Mouse (Mus musculus): ENCODE data around the gene Zdhhc22. TPM values are rescaled to one million over a fixed set of nuclear protein-coding genes. Genes with fewer than 3 reads are reported as not detected.

Zdhhc22 gene
- polyA plus RNA-seq, 1 experiment from 2014 or later, result not detected

DNA sequence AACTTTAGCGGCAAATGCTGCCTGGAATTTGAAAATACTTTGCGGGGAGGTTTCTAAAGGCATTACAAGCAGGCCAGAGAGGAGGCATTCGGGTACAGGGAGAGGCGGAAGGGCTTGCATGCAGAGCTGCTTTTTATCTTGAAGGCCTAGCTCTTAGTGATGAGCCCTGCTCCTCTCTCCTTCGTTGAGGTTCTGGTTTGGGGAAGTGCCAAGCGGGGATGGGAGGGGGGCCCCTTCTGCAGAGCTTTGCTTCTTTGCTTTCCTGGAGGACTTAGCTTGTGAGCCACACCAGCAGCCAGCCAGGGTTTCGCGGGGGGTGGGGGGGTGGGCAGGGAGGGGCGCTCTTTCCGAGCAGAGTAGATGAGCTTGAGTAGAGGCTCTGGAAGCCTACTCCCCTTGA is 14.5 kb downstream of the Zdhhc22 start:
- Histone ChIP-seq H3K4me3 (ENCODE audit: low read depth, low read length) (no peak overlapping the region), H3K9ac (ENCODE audit: low read depth, low read length) (no peak overlapping the region), H3K4me2 (no peak overlapping the region), H3K27me3 (ENCODE audit: control insufficient read depth, insufficient read depth, low read length) (peaks cover 17% of the 10 kb centered on the region), H3K36me3 (ENCODE audit: control insufficient read depth, insufficient read depth, low read length) (no peaks in the 10 kb centered on the region), H3K4me1 (ENCODE audit: control insufficient read depth, insufficient read depth, low read length) (peaks cover 23% of the 10 kb centered on the region), H3K27ac (ENCODE audit: low read depth, low read length) (no peak overlapping the region), H3K9me3 (replicated peaks; ENCODE audit: control insufficient read depth, low read length) (no peaks in the 10 kb centered on the region)
- 51% methylated on average over 10 of the region's 10 CpGs for WGBS (ENCODE audit: insufficient replicate concordance)
- no peak for ATAC-seq (replicated peaks; ENCODE audit: insufficient number of reproducible peaks, low FRiP score, low TSS enrichment)

DNA sequence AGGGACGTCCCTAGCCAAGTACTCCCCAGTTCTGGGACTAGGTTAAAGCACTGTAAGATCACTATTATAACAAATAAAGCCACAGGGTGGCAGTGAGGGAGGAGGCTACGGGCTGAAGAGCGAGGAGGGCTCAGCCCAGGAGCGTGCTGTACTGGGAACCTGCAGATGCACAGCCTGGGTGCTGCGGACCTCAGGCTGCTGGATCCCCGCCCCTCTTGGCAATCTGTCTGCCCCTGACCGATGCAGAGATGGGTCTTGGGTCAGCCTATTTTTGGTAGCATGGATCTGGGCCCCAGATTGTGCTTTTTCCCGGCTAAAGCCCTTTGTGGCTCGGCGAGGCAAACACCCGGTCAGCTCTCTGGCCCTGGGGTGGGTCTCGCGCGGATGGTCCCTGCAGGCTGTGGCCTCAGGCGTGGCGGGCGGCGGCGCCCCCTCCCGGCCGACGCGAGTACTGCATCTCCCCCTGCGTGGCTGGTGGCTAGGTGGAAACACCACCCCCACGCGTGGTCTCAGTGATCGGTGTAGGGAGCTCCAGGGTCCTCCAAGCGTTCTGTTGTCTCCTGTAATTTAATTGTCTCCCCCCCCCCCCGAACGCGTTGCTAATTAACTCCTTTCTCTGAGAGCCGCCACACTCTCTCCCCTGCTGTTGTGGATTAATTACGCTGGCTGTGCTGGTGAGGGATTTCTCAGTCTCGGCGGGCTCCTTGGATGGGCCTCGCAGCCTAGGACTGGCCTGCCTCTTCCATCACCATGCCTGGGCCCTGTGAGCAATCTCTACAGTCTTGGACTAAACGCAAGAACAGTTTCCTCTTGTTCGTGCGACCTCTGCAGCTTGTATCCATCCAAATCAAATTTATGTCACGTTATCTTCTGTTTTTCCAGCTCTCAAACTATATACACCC is 15.6 kb downstream of the Zdhhc22 start:
- ATAC-seq (replicated peaks; ENCODE audit: insufficient number of reproducible peaks, low FRiP score, low TSS enrichment), result peak; percentile 19; the same call in 1 of the 2 replicates
- Histone ChIP-seq H3K27ac (ENCODE audit: low read depth, low read length) (no peak overlapping the region), H3K9ac (ENCODE audit: low read depth, low read length) (peak overlapping the region; percentile 47; the same call in 1 of the 2 replicates), H3K4me1 (ENCODE audit: control insufficient read depth, insufficient read depth, low read length) (peaks cover 23% of the 10 kb centered on the region), H3K4me2 (peak overlapping the region; percentile 61), H3K9me3 (replicated peaks; ENCODE audit: control insufficient read depth, low read length) (no peaks in the 10 kb centered on the region), H3K27me3 (ENCODE audit: control insufficient read depth, insufficient read depth, low read length) (peaks cover 11% of the 10 kb centered on the region), H3K4me3 (ENCODE audit: low read depth, low read length) (peak overlapping the region; percentile 31), H3K36me3 (ENCODE audit: control insufficient read depth, insufficient read depth, low read length) (no peaks in the 10 kb centered on the region)
- WGBS (ENCODE audit: insufficient replicate concordance), result 8% methylated on average over 39 of the region's 40 CpGs

DNA sequence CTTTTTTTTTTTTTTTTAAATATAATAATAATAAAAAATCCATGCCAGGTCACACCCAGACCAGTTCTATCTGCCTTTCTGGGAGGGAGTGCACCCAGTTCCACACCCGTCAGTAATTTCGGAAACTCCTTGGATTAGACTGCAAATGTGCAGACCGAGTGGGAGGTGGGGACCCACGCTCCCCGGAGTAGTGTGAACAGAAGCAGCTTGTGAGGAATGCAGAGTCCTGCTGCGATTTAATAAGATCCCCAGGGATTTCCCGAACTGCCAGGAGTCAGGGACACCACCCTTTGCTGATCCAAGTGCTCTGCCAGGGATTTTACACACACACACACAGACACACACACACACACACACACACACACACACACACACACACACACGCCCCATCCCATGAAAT is 16.5 kb downstream of the Zdhhc22 start:
- Histone ChIP-seq H3K4me2 (no peak overlapping the region), H3K27ac (ENCODE audit: low read depth, low read length) (no peak overlapping the region), H3K36me3 (ENCODE audit: control insufficient read depth, insufficient read depth, low read length) (no peaks in the 10 kb centered on the region), H3K9me3 (replicated peaks; ENCODE audit: control insufficient read depth, low read length) (no peaks in the 10 kb centered on the region), H3K27me3 (ENCODE audit: control insufficient read depth, insufficient read depth, low read length) (peaks cover 8% of the 10 kb centered on the region), H3K9ac (ENCODE audit: low read depth, low read length) (no peak overlapping the region), H3K4me3 (ENCODE audit: low read depth, low read length) (no peak overlapping the region), H3K4me1 (ENCODE audit: control insufficient read depth, insufficient read depth, low read length) (peaks cover 29% of the 10 kb centered on the region)
- 35% methylated on average over 8 of the region's 8 CpGs for WGBS (ENCODE audit: insufficient replicate concordance)
- no peak for ATAC-seq (replicated peaks; ENCODE audit: insufficient number of reproducible peaks, low FRiP score, low TSS enrichment)

DNA sequence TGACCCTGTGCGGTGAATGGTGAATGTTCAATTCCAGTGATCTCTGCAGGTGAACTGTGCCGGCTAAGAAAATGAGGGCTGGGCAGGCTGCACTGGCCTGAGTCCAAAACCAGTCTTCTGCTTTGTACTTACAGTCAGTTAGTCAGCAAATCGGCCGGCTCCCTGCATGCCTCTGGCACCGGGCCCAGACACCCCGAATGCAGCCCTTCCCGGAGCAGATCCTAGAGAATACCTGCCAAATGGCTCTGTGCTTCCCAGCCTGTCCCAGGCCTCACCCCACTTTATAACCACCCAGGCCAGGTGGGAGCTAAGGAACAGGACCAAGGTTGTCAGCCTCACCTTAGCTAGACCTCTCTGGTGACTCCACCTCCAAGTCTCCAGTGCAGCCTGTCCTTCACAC is 17.0 kb downstream of the Zdhhc22 start:
- Histone ChIP-seq H3K27me3 (ENCODE audit: control insufficient read depth, insufficient read depth, low read length) (peaks cover 6% of the 10 kb centered on the region; the same call in 1 of the 2 replicates), H3K4me2 (no peak overlapping the region), H3K4me3 (ENCODE audit: low read depth, low read length) (no peak overlapping the region), H3K9ac (ENCODE audit: low read depth, low read length) (no peak overlapping the region), H3K27ac (ENCODE audit: low read depth, low read length) (no peak overlapping the region), H3K4me1 (ENCODE audit: control insufficient read depth, insufficient read depth, low read length) (peaks cover 33% of the 10 kb centered on the region), H3K9me3 (replicated peaks; ENCODE audit: control insufficient read depth, low read length) (no peaks in the 10 kb centered on the region), H3K36me3 (ENCODE audit: control insufficient read depth, insufficient read depth, low read length) (no peaks in the 10 kb centered on the region)
- 34% methylated on average over 7 of the region's 7 CpGs for WGBS (ENCODE audit: insufficient replicate concordance)
- ATAC-seq (replicated peaks; ENCODE audit: insufficient number of reproducible peaks, low FRiP score, low TSS enrichment), result no peak

DNA sequence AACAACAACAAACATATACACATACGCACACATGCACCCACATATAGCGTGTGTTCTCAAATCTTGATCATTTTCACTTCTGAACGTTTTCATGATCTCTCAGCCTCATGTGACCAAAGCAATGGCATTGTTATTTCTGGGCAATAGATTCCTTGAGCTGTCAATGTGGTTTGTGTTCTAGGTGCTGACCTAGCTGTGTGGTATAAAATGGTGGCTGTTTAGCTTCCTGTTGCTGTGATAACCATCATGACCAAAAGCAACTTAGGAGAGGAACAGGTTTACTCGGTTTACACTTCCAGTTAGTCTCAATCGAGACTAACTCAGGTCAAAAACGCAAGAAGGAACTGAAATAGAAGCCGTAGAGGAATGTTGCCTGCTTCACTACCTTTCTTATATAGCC is 19.1 kb downstream of the Zdhhc22 start:
- 87% methylated on average over 7 of the region's 7 CpGs for WGBS (ENCODE audit: insufficient replicate concordance)
- H3K4me1 ChIP-seq (ENCODE audit: control insufficient read depth, insufficient read depth, low read length), result peaks cover 36% of the 10 kb centered on the region
- ATAC-seq (replicated peaks; ENCODE audit: insufficient number of reproducible peaks, low FRiP score, low TSS enrichment), result no peak

DNA sequence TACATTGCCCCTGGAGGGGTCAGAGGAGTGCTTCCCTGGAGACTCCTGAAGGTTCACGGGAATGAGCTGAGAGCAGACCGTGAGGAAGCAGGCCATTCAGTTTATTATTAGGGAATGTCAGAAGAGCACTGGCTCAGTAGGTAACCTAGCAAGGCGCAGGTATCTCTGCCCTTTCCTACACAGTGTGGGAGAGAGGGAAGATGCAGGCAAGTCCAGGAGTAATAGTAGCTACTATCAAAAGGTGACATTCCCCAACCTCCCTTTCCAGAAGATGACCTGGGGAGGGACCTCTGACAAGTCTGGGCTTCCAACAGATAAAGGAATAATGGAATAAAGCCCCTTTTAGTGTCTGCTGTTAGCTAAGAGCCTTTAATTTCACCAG is 21.0 kb downstream of the Zdhhc22 start:
- H3K27ac ChIP-seq (ENCODE audit: low read depth, low read length), result peak overlapping the region; percentile 73
- H3K9ac ChIP-seq (ENCODE audit: low read depth, low read length), result peak overlapping the region; percentile 46; the same call in 1 of the 2 replicates
- 45% methylated on average over 3 of the region's 3 CpGs for WGBS (ENCODE audit: insufficient replicate concordance)
- no peaks in the 10 kb centered on the region for H3K27me3 ChIP-seq (ENCODE audit: control insufficient read depth, insufficient read depth, low read length)
- no peaks in the 10 kb centered on the region for H3K9me3 ChIP-seq (replicated peaks; ENCODE audit: control insufficient read depth, low read length)
- peak overlapping the region; percentile 39 for H3K4me2 ChIP-seq
- H3K36me3 ChIP-seq (ENCODE audit: control insufficient read depth, insufficient read depth, low read length), result peaks cover 4% of the 10 kb centered on the region; the same call in 1 of the 2 replicates
- H3K4me3 ChIP-seq (ENCODE audit: low read depth, low read length), result no peak overlapping the region
- ATAC-seq (replicated peaks; ENCODE audit: insufficient number of reproducible peaks, low FRiP score, low TSS enrichment), result no peak
- peaks cover 26% of the 10 kb centered on the region for H3K4me1 ChIP-seq (ENCODE audit: control insufficient read depth, insufficient read depth, low read length)

More for the DNA sequence above, 19.1 kb downstream of the Zdhhc22 start:
- Histone ChIP-seq H3K9me3 (replicated peaks; ENCODE audit: control insufficient read depth, low read length) (no peaks in the 10 kb centered on the region), H3K4me3 (ENCODE audit: low read depth, low read length) (no peak overlapping the region), H3K36me3 (ENCODE audit: control insufficient read depth, insufficient read depth, low read length) (no peaks in the 10 kb centered on the region), H3K9ac (ENCODE audit: low read depth, low read length) (no peak overlapping the region), H3K4me2 (no peak overlapping the region), H3K27ac (ENCODE audit: low read depth, low read length) (no peak overlapping the region), H3K27me3 (ENCODE audit: control insufficient read depth, insufficient read depth, low read length) (no peaks in the 10 kb centered on the region)

DNA sequence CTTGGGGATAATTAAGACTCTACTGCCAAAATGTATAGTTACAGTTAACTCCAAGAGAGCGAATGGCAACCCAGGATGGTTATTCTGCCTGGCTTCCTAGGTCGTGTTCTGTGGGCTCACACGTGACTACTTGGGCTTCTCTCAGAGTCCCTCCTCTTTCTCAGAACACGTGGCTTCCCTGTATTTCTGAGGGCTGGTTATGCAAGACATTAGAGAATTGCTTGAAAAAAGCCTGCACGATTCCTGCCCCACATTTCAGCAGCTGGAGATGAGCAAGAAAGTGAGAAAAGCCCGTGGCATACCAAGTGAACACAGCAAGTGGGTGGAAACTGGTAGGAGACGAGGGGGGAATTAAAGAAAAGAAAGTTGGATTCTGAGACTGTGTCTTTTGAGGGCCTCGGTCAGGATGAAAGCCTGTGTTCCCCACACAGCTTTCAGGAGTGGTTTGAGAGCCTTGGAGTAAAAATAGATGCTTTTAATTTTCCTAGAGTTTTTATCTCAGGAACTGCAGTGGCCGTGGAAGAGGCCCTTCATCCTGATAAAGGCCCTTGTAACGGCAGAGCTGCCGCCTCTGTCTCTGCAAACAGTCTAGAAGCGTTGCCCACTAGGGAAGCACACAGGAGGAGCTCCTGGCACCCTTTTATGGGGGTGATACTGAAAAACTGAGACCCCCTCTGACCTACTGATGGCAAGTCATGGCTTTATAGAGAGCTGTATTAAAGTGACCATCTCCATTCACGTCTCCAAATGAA is 21.6 kb downstream of the Zdhhc22 start:
- no peak for ATAC-seq (replicated peaks; ENCODE audit: insufficient number of reproducible peaks, low FRiP score, low TSS enrichment)
- peaks cover 4% of the 10 kb centered on the region; the same call in 1 of the 2 replicates for H3K36me3 ChIP-seq (ENCODE audit: control insufficient read depth, insufficient read depth, low read length)
- H3K9me3 ChIP-seq (replicated peaks; ENCODE audit: control insufficient read depth, low read length), result no peaks in the 10 kb centered on the region
- peak overlapping the region; percentile 39 for H3K4me2 ChIP-seq
- peak overlapping the region; percentile 73 for H3K27ac ChIP-seq (ENCODE audit: low read depth, low read length)
- H3K4me1 ChIP-seq (ENCODE audit: control insufficient read depth, insufficient read depth, low read length), result peaks cover 23% of the 10 kb centered on the region
- H3K4me3 ChIP-seq (ENCODE audit: low read depth, low read length), result no peak overlapping the region
- no peaks in the 10 kb centered on the region for H3K27me3 ChIP-seq (ENCODE audit: control insufficient read depth, insufficient read depth, low read length)
- WGBS (ENCODE audit: insufficient replicate concordance), result 33% methylated on average over 13 of the region's 13 CpGs
- H3K9ac ChIP-seq (ENCODE audit: low read depth, low read length), result peak overlapping the region; percentile 46; the same call in 1 of the 2 replicates

DNA sequence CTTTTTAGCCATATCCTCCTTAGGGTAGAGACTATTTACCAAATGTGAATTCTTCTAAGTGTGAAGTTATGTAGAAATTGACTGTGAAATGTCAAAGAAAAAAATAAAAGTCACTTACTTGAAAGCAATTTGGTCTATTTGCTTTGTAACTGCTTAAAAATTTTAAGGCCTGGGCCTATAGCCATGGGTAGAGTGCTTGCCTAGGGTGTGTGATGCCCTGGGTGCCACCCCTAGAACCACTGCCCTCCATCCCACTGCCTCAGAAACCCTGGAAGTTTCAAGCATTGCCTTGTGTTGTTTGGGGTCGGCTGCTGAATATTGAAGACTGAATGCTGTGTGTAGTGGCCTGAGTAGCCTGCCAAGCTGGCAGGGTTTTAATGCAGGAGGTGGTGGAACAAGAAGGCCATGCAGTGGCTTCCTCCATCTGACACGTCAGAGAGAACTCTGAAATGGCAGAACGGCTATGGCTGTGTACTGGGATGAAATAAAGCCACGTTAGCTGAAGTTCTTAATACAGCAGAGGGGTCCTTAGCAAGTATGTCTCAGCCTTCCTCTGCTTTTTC is 24.9 kb downstream of the Zdhhc22 start:
- H3K4me1 ChIP-seq (ENCODE audit: control insufficient read depth, insufficient read depth, low read length), result peaks cover 13% of the 10 kb centered on the region
- H3K27ac ChIP-seq (ENCODE audit: low read depth, low read length), result no peak overlapping the region
- 87% methylated on average over 4 of the region's 4 CpGs for WGBS (ENCODE audit: insufficient replicate concordance)
- no peaks in the 10 kb centered on the region for H3K9me3 ChIP-seq (replicated peaks; ENCODE audit: control insufficient read depth, low read length)
- no peak for ATAC-seq (replicated peaks; ENCODE audit: insufficient number of reproducible peaks, low FRiP score, low TSS enrichment)
- no peak overlapping the region for H3K4me3 ChIP-seq (ENCODE audit: low read depth, low read length)
- no peaks in the 10 kb centered on the region for H3K27me3 ChIP-seq (ENCODE audit: control insufficient read depth, insufficient read depth, low read length)
- H3K4me2 ChIP-seq, result no peak overlapping the region
- H3K9ac ChIP-seq (ENCODE audit: low read depth, low read length), result no peak overlapping the region
- H3K36me3 ChIP-seq (ENCODE audit: control insufficient read depth, insufficient read depth, low read length), result peaks cover 27% of the 10 kb centered on the region

Data from heart, embryonic 11.5 days (tissue).